Mouse (Mus musculus) liver, embryonic 13.5 days (tissue): ENCODE data around the gene Defb26. TPM values are rescaled to one million over a fixed set of nuclear protein-coding genes. Genes with fewer than 3 reads are reported as not detected.
A peak's percentile ranks its signal among the peaks of the same experiment; 100 is the strongest.

Experiments used
- ATAC-seq: fragments of 200-750 bp; cut with Nextera tagmentation; 2 replicates; pipeline ENCODE4 v1.8.0; 2017; ENCODE audit warnings: low read depth, mild to moderate bottlenecking, moderate number of reproducible peaks, moderate library complexity
- DNase-seq: peaks from one replicate; pipeline ENCODE4 v3.0.0; 2022
- H3K27ac ChIP-seq: fragments of 300-500 bp; sonication (generic); 2 replicates; pipeline ENCODE4 v1.5.1; 2015; ENCODE audit warnings: moderate library complexity, mild to moderate bottlenecking, inconsistent platforms
- H3K27me3 ChIP-seq: fragments of 300-500 bp; sonication (generic); 2 replicates; pipeline ENCODE4 v1.6.1; 2015; ENCODE audit warnings: mild to moderate bottlenecking, inconsistent platforms
- H3K36me3 ChIP-seq: fragments of 300-500 bp; sonication (generic); 2 replicates; pipeline ENCODE4 v1.6.1; 2015; ENCODE audit warnings: mild to moderate bottlenecking, inconsistent platforms
- H3K4me1 ChIP-seq: fragments of 300-500 bp; sonication (generic); replicated peaks from 2 replicates; pipeline ENCODE4 v1.6.1; 2015; ENCODE audit warnings: inconsistent platforms
- H3K4me2 ChIP-seq: fragments of 300-500 bp; sonication (generic); 2 replicates; pipeline ENCODE4 v1.6.1; 2015; ENCODE audit warnings: inconsistent platforms, mild to moderate bottlenecking, moderate library complexity
- H3K4me3 ChIP-seq: fragments of 300-500 bp; sonication (generic); replicated peaks from 2 replicates; pipeline ENCODE4 v1.5.1; 2015; ENCODE audit warnings: mild to moderate bottlenecking, inconsistent platforms
- H3K9ac ChIP-seq: fragments of 300-500 bp; sonication (generic); 2 replicates; pipeline ENCODE4 v1.6.1; 2015; ENCODE audit warnings: mild to moderate bottlenecking, inconsistent platforms
- H3K9me3 ChIP-seq: fragments of 300-500 bp; sonication (generic); replicated peaks from 2 replicates; pipeline ENCODE4 v1.6.1; 2016; ENCODE audit warnings: inconsistent platforms
- WGBS: fragments of 180-500 bp; shearing (Covaris S2); methylation state at CpG from one replicate; pipeline ENCODE4 v1.1.7; 2015; ENCODE audit not compliant: insufficient replicate concordance; 5-methylcytosine and 5-hydroxymethylcytosine counted together
- polyA plus RNA-seq: library from polyadenylated mRNA; unstranded; fragments of >200 nt; fragmentation: Nextera tagmentation; extraction: Ambion mirVana; gene quantifications from 2 replicates; pipeline ENCODE4 v1.2.1, GENCODE M21; 2015

Gene Defb26
- polyA plus RNA-seq: not detected in 2 replicates

DNA sequence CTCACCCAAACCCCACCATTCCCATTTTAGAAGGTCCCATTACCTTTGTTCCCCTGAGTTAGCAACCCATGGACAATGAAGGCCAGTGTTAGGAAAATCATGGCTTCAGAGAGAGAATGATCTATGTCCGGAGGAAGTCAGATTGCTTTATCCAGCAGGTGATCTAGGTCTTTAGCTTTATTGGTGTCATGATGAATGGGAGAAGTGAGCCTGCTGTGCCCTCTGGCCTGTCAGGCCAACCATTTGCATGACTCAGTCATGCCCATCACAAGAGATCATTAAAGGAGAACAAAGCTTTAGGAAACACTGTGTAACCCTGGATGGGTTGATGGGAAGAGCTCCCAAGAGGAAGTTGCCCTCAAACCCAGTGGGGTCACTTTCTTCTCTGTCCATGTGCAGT lies at the start of gene Defb26:
Gene Defb26, minus strand, starts transcription at position 101 of the 400 bp plus-strand sequence.
- Histone ChIP-seq H3K9me3 (no peaks in the 10 kb centered on the region), H3K4me3 (no peak within 1 kb of the TSS), H3K9ac (no peak within 1 kb of the TSS), H3K4me2 (no peak within 1 kb of the TSS), H3K27ac (no peak within 1 kb of the TSS), H3K36me3 (no peaks in the 10 kb centered on the region), H3K27me3 (no peaks in the 10 kb centered on the region), H3K4me1 (no peaks in the 10 kb centered on the region)
- no peak for DNase-seq
- ATAC-seq: no peak
- WGBS: 73% methylated on average over 1 of the region's 1 CpGs

DNA sequence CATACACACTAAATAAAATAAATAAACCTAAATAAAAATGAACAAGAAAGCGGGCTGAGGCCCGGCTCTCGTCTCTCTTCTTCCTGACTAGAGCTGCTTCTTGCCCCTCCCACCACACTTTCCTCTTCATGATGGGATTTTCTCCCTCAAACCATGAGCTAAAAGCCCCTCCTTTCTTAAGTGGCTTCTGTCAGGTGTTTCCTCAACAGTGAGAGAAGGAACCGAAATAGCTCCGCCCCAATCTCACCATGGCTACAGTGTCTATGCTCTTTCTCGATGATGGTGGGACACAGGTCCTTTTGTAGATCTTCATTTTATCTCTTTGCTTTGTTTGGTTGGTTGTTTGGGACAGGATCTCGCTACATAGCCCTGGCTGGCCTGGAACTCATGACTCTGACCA lies 45.2 kb upstream of the Defb26 start:
- DNase-seq (no peak), ATAC-seq (no peak)
- H3K4me3 ChIP-seq: no peak overlapping the region
- H3K27ac ChIP-seq: no peak overlapping the region
- H3K9me3 ChIP-seq: no peaks in the 10 kb centered on the region
- H3K9ac ChIP-seq: no peak overlapping the region
- no peaks in the 10 kb centered on the region for H3K36me3 ChIP-seq
- WGBS: 60% methylated on average over 7 of the region's 7 CpGs
- H3K27me3 ChIP-seq: 0 out of 2 replicates have a peak, but pooled peaks cover 3% of the 10 kb centered on the region
- no peaks in the 10 kb centered on the region for H3K4me1 ChIP-seq
- H3K4me2 ChIP-seq: no peak overlapping the region

DNA sequence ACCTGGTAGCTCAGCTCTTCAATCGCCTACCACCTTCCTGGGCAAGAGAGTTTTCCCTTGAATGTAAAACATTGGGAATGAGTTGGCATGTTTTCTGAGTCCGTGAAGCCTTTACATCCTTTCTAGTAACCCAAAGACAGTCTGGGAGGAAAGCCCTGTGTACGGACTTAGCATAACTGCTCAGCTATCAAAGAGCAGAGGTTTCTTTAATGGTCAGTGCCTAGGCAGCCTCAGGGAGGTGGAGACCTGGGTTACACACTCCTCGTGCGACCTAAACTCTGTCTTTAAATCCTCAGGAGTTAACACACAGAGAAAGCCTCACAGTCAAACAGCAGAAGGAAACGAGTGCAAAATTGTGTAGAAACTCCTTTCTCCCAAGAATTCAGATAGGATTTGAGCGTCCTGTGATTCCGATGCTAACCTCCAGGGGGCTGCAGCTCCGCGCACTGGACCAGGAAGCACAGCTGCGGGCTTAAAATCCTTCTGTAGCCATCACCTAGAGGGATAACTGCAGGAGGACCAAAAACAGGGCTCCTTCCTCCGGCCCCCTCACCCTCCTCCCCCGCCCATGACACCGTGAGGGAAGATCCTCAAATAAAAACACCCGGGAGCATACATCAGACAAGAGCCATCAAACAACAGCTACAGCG lies 42.4 kb upstream of the Defb26 start:
- no peaks in the 10 kb centered on the region for H3K36me3 ChIP-seq
- no peak overlapping the region for H3K27ac ChIP-seq
- no peaks in the 10 kb centered on the region for H3K9me3 ChIP-seq
- peak; percentile 3 for DNase-seq
- H3K4me3 ChIP-seq: no peak overlapping the region
- H3K4me1 ChIP-seq: no peaks in the 10 kb centered on the region
- H3K4me2 ChIP-seq: no peak overlapping the region
- 13% methylated on average over 16 of the region's 16 CpGs for WGBS
- 0 out of 2 replicates have a peak, but pooled peaks cover 3% of the 10 kb centered on the region for H3K27me3 ChIP-seq
- ATAC-seq: no peak
- no peak overlapping the region for H3K9ac ChIP-seq

DNA sequence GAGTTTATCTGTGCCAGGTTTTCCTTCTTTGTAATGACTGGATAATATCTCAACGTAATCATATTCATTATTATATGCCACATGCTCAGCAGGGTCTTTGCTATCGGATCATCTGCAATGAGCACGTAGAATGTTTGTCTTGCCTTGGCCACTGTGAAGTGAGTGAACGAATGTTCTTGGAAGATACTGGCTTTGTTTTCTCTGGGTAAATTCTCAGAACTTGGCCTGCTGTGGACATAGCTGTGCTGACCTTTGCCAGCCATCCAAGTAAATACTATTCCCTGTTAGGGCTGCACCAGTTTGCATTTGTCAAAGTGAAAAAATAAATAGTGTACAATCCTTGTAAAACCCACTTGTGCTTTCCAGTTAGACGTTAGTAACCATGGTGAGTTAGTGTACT lies 36.6 kb upstream of the Defb26 start:
- Histone ChIP-seq H3K27ac (no peak overlapping the region), H3K4me2 (no peak overlapping the region), H3K4me1 (no peaks in the 10 kb centered on the region), H3K27me3 (0 out of 2 replicates have a peak, but pooled peaks cover 3% of the 10 kb centered on the region), H3K36me3 (no peaks in the 10 kb centered on the region), H3K4me3 (no peak overlapping the region), H3K9me3 (no peaks in the 10 kb centered on the region), H3K9ac (no peak overlapping the region)
- WGBS: 58% methylated on average over 5 of the region's 5 CpGs
- DNase-seq: no peak
- no peak for ATAC-seq

DNA sequence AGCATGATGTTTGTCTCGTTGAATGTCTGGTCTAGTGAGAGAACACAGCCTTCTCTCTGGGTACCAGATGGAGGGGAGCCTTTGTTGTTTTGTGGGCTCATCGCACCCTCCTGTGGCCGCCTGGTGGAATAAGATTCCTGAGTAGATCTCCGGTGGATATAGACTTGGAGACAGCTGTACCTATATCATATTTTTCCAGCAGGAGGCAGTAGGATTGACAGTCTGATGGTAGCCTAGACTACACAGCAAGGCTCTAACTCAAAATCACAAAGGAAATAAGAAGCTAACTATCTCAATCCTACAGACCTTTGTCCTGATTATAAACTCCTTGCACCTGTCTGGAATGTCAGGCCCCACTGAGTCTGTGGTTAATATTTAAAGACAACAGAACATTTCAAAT lies 33.2 kb upstream of the Defb26 start:
- no peaks in the 10 kb centered on the region for H3K4me1 ChIP-seq
- 30% methylated on average over 4 of the region's 4 CpGs for WGBS
- H3K9ac ChIP-seq: no peak overlapping the region
- ATAC-seq: no peak
- no peak overlapping the region for H3K4me2 ChIP-seq
- DNase-seq: no peak
- H3K4me3 ChIP-seq: no peak overlapping the region
- H3K9me3 ChIP-seq: no peaks in the 10 kb centered on the region
- no peaks in the 10 kb centered on the region for H3K36me3 ChIP-seq
- no peaks in the 10 kb centered on the region for H3K27me3 ChIP-seq
- H3K27ac ChIP-seq: no peak overlapping the region

DNA sequence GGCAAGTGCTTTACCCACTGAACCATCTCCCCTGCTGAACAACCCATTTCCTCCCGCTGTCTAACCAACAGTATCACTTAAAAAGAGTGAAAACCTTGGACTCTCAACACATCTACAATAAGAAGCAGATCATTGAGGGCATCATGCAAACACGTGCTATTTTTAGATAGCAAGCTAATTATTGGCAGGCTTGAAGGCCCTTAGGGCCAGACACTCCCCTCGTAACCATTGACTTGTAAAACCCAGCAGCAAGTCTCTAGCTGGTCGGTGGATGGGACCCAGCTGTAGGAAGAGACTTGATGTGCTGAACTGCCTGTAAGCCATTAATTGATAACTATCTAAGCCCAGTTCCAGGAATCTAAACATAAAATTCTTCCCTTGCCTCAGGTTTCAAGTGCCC lies 32.0 kb upstream of the Defb26 start:
- no peak overlapping the region for H3K9ac ChIP-seq
- no peak for ATAC-seq
- H3K4me2 ChIP-seq: no peak overlapping the region
- no peak for DNase-seq
- H3K27me3 ChIP-seq: no peaks in the 10 kb centered on the region
- H3K27ac ChIP-seq: no peak overlapping the region
- H3K4me3 ChIP-seq: no peak overlapping the region
- H3K9me3 ChIP-seq: no peaks in the 10 kb centered on the region
- 66% methylated on average over 4 of the region's 4 CpGs for WGBS
- no peaks in the 10 kb centered on the region for H3K36me3 ChIP-seq
- no peaks in the 10 kb centered on the region for H3K4me1 ChIP-seq

DNA sequence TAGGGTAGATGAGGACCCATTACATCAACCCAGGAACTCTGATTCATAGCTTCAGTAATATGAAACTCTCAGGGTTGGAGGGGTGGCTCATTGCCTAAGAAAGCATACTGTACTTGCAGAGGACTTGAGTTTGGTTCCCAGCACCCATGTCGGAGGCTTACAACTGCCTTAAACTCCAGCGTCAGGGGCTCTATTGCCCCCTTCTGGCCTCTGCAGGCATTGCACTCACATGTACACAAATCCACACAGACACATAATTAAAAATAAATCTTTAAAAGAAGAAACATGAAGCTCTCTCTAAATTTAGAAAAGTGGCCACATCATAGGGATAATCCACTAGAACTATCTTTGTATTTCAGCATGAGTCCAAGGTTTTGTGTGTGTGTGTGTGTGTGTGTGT lies 31.4 kb upstream of the Defb26 start:
- Histone ChIP-seq H3K36me3 (no peaks in the 10 kb centered on the region), H3K4me2 (no peak overlapping the region), H3K9ac (no peak overlapping the region), H3K4me1 (no peaks in the 10 kb centered on the region), H3K27ac (no peak overlapping the region), H3K27me3 (no peaks in the 10 kb centered on the region), H3K9me3 (no peaks in the 10 kb centered on the region), H3K4me3 (no peak overlapping the region)
- DNase-seq (no peak), ATAC-seq (no peak)
- WGBS: 54% methylated on average over 2 of the region's 2 CpGs

DNA sequence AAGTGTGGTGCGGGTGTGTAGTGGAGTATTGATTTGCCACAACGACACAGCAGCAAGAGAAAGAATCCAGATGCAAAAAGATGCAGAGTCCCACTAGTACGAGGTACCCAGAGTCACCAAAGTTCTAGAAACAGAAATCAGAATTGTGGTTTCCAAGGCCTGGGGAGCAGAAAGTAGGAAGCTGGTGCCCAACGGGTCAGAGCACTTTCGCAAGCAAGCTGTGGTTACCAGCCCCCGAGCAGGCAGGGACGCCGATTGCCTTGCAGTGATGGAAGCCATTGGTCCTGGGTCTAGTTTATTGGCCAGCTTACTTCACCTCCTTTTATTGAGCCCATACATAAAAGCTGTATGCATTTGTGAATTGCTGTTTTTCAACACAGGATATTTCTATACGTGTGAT lies 30.5 kb upstream of the Defb26 start:
- DNase-seq (no peak), ATAC-seq (no peak)
- no peaks in the 10 kb centered on the region for H3K4me1 ChIP-seq
- H3K9me3 ChIP-seq: no peaks in the 10 kb centered on the region
- H3K27me3 ChIP-seq: no peaks in the 10 kb centered on the region
- H3K4me3 ChIP-seq: no peak overlapping the region
- no peak overlapping the region for H3K4me2 ChIP-seq
- no peak overlapping the region for H3K27ac ChIP-seq
- H3K9ac ChIP-seq: no peak overlapping the region
- no peaks in the 10 kb centered on the region for H3K36me3 ChIP-seq
- 42% methylated on average over 9 of the region's 9 CpGs for WGBS

DNA sequence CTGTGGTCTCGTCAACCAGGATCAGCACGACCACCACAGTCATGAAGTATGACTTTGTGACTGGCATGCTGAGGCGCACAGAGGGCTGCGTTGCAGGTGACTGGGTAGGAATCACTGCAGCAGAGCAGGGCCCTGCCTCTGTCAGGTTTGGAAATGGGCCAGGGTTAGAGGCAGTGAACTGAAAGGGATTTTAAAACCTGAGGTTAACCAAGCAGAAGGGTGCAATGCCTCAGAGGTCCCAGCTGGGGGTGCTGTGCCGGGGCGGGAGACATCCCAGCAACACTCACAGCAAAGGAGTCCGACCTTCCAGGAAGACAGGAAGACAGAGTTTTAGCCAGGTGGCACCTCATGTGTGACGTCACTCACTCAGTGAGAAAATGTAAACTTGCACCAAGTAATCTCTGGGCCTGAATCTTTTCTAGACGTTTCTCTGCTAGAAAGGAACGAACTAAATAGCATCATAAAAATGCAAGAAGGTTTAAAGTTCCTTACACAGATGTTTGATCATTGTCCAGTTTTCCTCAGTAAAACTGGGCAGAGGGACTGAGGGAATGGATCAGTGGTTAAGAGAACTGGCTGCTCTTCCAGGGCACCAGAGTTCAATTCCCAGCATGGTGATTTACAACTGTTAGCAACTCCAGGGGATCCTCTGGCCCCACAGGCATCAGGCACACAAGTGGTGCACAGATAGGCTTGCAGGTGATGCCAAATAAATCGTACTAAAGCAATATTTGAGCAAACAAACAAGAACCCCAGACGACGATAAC lies 28.6 kb upstream of the Defb26 start, which contains the start of gene Defb29:
Gene Defb29, minus strand, starts transcription at position 155 of the 767 bp plus-strand sequence.
- H3K27ac ChIP-seq: no peak within 1 kb of the TSS
- H3K4me2 ChIP-seq: no peak within 1 kb of the TSS
- H3K36me3 ChIP-seq: no peaks in the 10 kb centered on the region
- no peak for DNase-seq
- WGBS: 46% methylated on average over 13 of the region's 13 CpGs
- H3K4me3 ChIP-seq: no peak within 1 kb of the TSS
- H3K9me3 ChIP-seq: no peaks in the 10 kb centered on the region
- H3K4me1 ChIP-seq: no peaks in the 10 kb centered on the region
- ATAC-seq: no peak
- no peaks in the 10 kb centered on the region for H3K27me3 ChIP-seq
- H3K9ac ChIP-seq: no peak within 1 kb of the TSS

DNA sequence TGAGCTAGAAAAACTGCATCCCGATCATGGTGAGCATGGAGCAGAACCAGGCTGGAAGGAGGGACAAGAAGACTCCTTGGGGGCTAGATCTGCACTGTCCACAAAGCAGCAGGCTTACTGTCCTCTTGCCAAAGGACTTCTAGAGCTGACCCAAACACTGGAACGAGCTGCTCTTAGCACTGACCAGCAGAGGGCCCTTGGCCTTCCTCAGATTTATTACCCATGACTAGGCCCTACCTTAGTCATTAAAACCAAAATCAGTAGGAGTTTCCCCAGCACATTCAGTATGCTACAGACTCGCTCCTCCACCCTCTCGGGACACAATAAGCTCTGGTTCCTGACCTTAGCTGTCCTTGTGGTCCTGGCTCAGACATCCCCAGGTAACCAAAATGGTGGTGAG lies 6.5 kb upstream of the Defb26 start, which contains the start of gene Defb28:
Gene Defb28, plus strand, starts transcription at position 275 of the 400 bp plus-strand sequence.
- no peak within 1 kb of the TSS for H3K27ac ChIP-seq
- no peaks in the 10 kb centered on the region for H3K27me3 ChIP-seq
- no peaks in the 10 kb centered on the region for H3K4me1 ChIP-seq
- no peaks in the 10 kb centered on the region for H3K36me3 ChIP-seq
- DNase-seq (no peak), ATAC-seq (no peak)
- H3K4me2 ChIP-seq: no peak within 1 kb of the TSS
- WGBS: 55% methylated on average over 4 of the region's 4 CpGs
- no peak within 1 kb of the TSS for H3K4me3 ChIP-seq
- H3K9me3 ChIP-seq: no peaks in the 10 kb centered on the region
- no peak within 1 kb of the TSS for H3K9ac ChIP-seq

DNA sequence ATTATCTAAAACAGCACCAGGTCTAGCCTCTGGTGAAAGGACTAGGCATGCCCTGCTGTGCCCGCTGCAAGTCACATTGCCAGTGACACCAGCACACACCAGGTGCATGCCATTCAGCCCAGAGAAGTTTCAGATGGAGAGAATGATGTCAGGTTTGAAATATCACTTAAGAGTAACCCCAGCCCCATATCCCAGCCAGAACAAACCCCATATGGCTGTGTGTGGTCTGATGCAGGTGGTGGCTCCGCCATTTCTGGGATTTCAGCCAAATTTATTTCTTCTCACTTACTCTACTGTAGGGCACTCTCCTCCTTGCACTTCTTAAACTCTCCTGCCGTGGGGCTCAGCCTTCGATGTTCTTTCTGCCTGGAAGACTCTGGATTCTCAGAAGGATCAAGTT lies 4.6 kb upstream of the Defb26 start:
- DNase-seq: no peak
- 71% methylated on average over 4 of the region's 4 CpGs for WGBS
- H3K9me3 ChIP-seq: no peaks in the 10 kb centered on the region
- no peak overlapping the region for H3K9ac ChIP-seq
- H3K36me3 ChIP-seq: no peaks in the 10 kb centered on the region
- H3K27me3 ChIP-seq: no peaks in the 10 kb centered on the region
- no peak overlapping the region for H3K4me2 ChIP-seq
- no peaks in the 10 kb centered on the region for H3K4me1 ChIP-seq
- no peak overlapping the region for H3K27ac ChIP-seq
- no peak overlapping the region for H3K4me3 ChIP-seq
- ATAC-seq: no peak

DNA sequence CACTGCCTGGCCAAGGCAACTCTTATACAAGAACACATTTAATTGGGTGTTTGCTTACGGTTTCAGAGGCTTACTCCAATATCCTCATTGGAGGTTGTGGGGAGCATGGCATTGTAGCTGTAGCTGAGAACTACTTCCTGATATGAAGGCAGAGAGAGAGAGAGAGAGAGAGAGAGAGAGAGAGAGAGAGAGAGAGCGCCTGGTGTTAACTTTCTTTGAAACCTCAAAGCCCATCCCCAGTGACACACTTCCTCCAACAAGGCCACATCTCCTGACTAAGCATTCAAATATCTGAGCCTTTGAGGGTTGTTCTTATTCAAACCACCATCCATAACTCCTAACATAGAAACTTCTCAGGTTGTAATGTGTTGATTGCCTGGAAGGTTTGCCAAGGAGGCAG lies 7.5 kb downstream of the Defb26 start:
- Histone ChIP-seq H3K9ac (no peak overlapping the region), H3K27me3 (no peaks in the 10 kb centered on the region), H3K36me3 (no peaks in the 10 kb centered on the region), H3K27ac (no peak overlapping the region), H3K4me3 (no peak overlapping the region), H3K4me1 (no peaks in the 10 kb centered on the region), H3K9me3 (no peaks in the 10 kb centered on the region), H3K4me2 (no peak overlapping the region)
- no peak for DNase-seq
- WGBS: 39% methylated on average over 2 of the region's 2 CpGs
- ATAC-seq: no peak
